Mouse (Mus musculus): ENCODE data around the gene Btbd6. TPM values are rescaled to one million over a fixed set of nuclear protein-coding genes. Genes with fewer than 3 reads are reported as not detected.
A peak's percentile ranks its signal among the peaks of the same experiment; 100 is the strongest.

The Btbd6 gene
- polyA plus RNA-seq, 1 experiment: 25.3 TPM

GRCm38 (mm10) chr12:112940710-112941109, 35.6 kb upstream of the Btbd6 start:
- Histone ChIP-seq H3K27me3 (replicated peaks) (peaks cover 21% of the 10 kb centered on the region), H3K4me1 (peaks cover 57% of the 10 kb centered on the region), H3K4me3 (replicated peaks) (peak overlapping the region; percentile 99), H3K9me3 (no peaks in the 10 kb centered on the region), H3K36me3 (replicated peaks; ENCODE audit: low read length) (peaks cover 19% of the 10 kb centered on the region)
- no peak for TF ChIP-seq GATA1 (IDR thresholded peaks at IDR 0.05; ENCODE audit: borderline replicate concordance, low read length)
- TF ChIP-seq FLI1 (IDR thresholded peaks at IDR 0.05; ENCODE audit: low read length): no peak

GRCm38 (mm10) chr12:112941156-112941775, 35.0 kb upstream of the Btbd6 start:
- TF ChIP-seq GATA1 (IDR thresholded peaks at IDR 0.05; ENCODE audit: borderline replicate concordance, low read length) (no peak), FLI1 (IDR thresholded peaks at IDR 0.05; ENCODE audit: low read length) (no peak)
- peaks cover 23% of the 10 kb centered on the region for H3K27me3 ChIP-seq (replicated peaks)
- peaks cover 14% of the 10 kb centered on the region for H3K36me3 ChIP-seq (replicated peaks; ENCODE audit: low read length)
- H3K9me3 ChIP-seq: no peaks in the 10 kb centered on the region
- peak overlapping the region; percentile 99 for H3K4me3 ChIP-seq (replicated peaks)
- peaks cover 57% of the 10 kb centered on the region for H3K4me1 ChIP-seq

GRCm38 (mm10) chr12:112941776-112942713, 34.2 kb upstream of the Btbd6 start, which contains the start of gene Nudt14:
Gene Nudt14 (minus strand): TSS chr12:112942124.
- Histone ChIP-seq H3K4me3 (replicated peaks) (peak within 1 kb of the TSS; percentile 99), H3K27me3 (replicated peaks) (peaks cover 29% of the 10 kb centered on the region), H3K9me3 (no peaks in the 10 kb centered on the region), H3K4me1 (peaks cover 58% of the 10 kb centered on the region), H3K36me3 (replicated peaks; ENCODE audit: low read length) (peaks cover 13% of the 10 kb centered on the region)
- TF ChIP-seq GATA1 (IDR thresholded peaks at IDR 0.05; ENCODE audit: borderline replicate concordance, low read length) (no peak), FLI1 (IDR thresholded peaks at IDR 0.05; ENCODE audit: low read length) (no peak)

- TF ChIP-seq GATA1 (IDR thresholded peaks at IDR 0.05; ENCODE audit: borderline replicate concordance, low read length) (no peak), FLI1 (IDR thresholded peaks at IDR 0.05; ENCODE audit: low read length) (no peak)
- peaks cover 40% of the 10 kb centered on the region for H3K27me3 ChIP-seq (replicated peaks)
Measured at GRCm38 (mm10) chr12:112943669-112944068, 32.6 kb upstream of the Btbd6 start.

GRCm38 (mm10) chr12:112947307-112947706, 29.0 kb upstream of the Btbd6 start:
- peaks cover 58% of the 10 kb centered on the region for H3K27me3 ChIP-seq (replicated peaks)
- peaks cover 59% of the 10 kb centered on the region for H3K4me1 ChIP-seq

More at GRCm38 (mm10) chr12:112943669-112944068, 32.6 kb upstream of the Btbd6 start:
- Histone ChIP-seq H3K4me1 (peaks cover 55% of the 10 kb centered on the region), H3K4me3 (replicated peaks) (no peak overlapping the region), H3K36me3 (replicated peaks; ENCODE audit: low read length) (peaks cover under 1% of the 10 kb centered on the region), H3K9me3 (no peaks in the 10 kb centered on the region)

GRCm38 (mm10) chr12:112950040-112950760, 26.1 kb upstream of the Btbd6 start:
- H3K4me3 ChIP-seq (replicated peaks): peak overlapping the region; percentile 92
- peaks cover 8% of the 10 kb centered on the region for H3K36me3 ChIP-seq (replicated peaks; ENCODE audit: low read length)
- TF ChIP-seq FLI1 (IDR thresholded peaks at IDR 0.05; ENCODE audit: low read length) (no peak), GATA1 (IDR thresholded peaks at IDR 0.05; ENCODE audit: borderline replicate concordance, low read length) (no peak)
- H3K4me1 ChIP-seq: peaks cover 82% of the 10 kb centered on the region
- peaks cover 55% of the 10 kb centered on the region for H3K27me3 ChIP-seq (replicated peaks)
- no peaks in the 10 kb centered on the region for H3K9me3 ChIP-seq

More at GRCm38 (mm10) chr12:112947307-112947706, 29.0 kb upstream of the Btbd6 start:
- TF ChIP-seq GATA1 (IDR thresholded peaks at IDR 0.05; ENCODE audit: borderline replicate concordance, low read length) (no peak), FLI1 (IDR thresholded peaks at IDR 0.05; ENCODE audit: low read length) (no peak)
- Histone ChIP-seq H3K4me3 (replicated peaks) (no peak overlapping the region), H3K36me3 (replicated peaks; ENCODE audit: low read length) (no peaks in the 10 kb centered on the region), H3K9me3 (no peaks in the 10 kb centered on the region)

- TF ChIP-seq FLI1 (IDR thresholded peaks at IDR 0.05; ENCODE audit: low read length) (no peak), GATA1 (IDR thresholded peaks at IDR 0.05; ENCODE audit: borderline replicate concordance, low read length) (no peak)
- Histone ChIP-seq H3K36me3 (replicated peaks; ENCODE audit: low read length) (peaks cover 9% of the 10 kb centered on the region), H3K27me3 (replicated peaks) (peaks cover 51% of the 10 kb centered on the region), H3K4me1 (peaks cover 82% of the 10 kb centered on the region), H3K4me3 (replicated peaks) (peak overlapping the region; percentile 92), H3K9me3 (no peaks in the 10 kb centered on the region)
Measured at GRCm38 (mm10) chr12:112950761-112951129, 25.5 kb upstream of the Btbd6 start.

GRCm38 (mm10) chr12:112951150-112951842, 25.0 kb upstream of the Btbd6 start:
- H3K27me3 ChIP-seq (replicated peaks): peaks cover 49% of the 10 kb centered on the region
- H3K4me3 ChIP-seq (replicated peaks): no peak overlapping the region
- no peak for TF ChIP-seq FLI1 (IDR thresholded peaks at IDR 0.05; ENCODE audit: low read length)
- no peak for TF ChIP-seq GATA1 (IDR thresholded peaks at IDR 0.05; ENCODE audit: borderline replicate concordance, low read length)

GRCm38 (mm10) chr12:112952433-112952832, 23.8 kb upstream of the Btbd6 start:
- no peaks in the 10 kb centered on the region for H3K9me3 ChIP-seq
- H3K4me3 ChIP-seq (replicated peaks): peak overlapping the region; percentile 74
- peaks cover 78% of the 10 kb centered on the region for H3K4me1 ChIP-seq
- H3K36me3 ChIP-seq (replicated peaks; ENCODE audit: low read length): peaks cover 22% of the 10 kb centered on the region
- TF ChIP-seq FLI1 (IDR thresholded peaks at IDR 0.05; ENCODE audit: low read length) (no peak), GATA1 (IDR thresholded peaks at IDR 0.05; ENCODE audit: borderline replicate concordance, low read length) (no peak)
- peaks cover 40% of the 10 kb centered on the region for H3K27me3 ChIP-seq (replicated peaks)

More at GRCm38 (mm10) chr12:112951150-112951842, 25.0 kb upstream of the Btbd6 start:
- H3K4me1 ChIP-seq: peaks cover 85% of the 10 kb centered on the region
- H3K36me3 ChIP-seq (replicated peaks; ENCODE audit: low read length): peaks cover 11% of the 10 kb centered on the region
- no peaks in the 10 kb centered on the region for H3K9me3 ChIP-seq

Data from megakaryocyte, embryonic 14.5 days (primary cell).